Mouse (Mus musculus) 3134 (cell line): ENCODE measurements around the gene Pou5f2.
A peak's percentile ranks its signal among the peaks of the same experiment; 100 is the strongest.

Experiments
- DNase-seq: peaks from one replicate; pipeline ENCODE4 v3.0.0-alpha.2; 2011; ENCODE audit warnings: low spot score; ENCODE audit not compliant: insufficient read length; ENCODE audit errors: extremely low read depth

The Pou5f2 gene

GRCm38 (mm10) chr13:78024683-78025294 is at the start of gene Pou5f2:
TSS of gene Pou5f2 (plus strand) at chr13:78024902.
- peak; percentile 13 for DNase-seq

- DNase-seq, result no peak
Measured at GRCm38 (mm10) chr13:77976248-77976647, 48.5 kb upstream of the Pou5f2 start.

GRCm38 (mm10) chr13:77977121-77977520 is 47.6 kb upstream of the Pou5f2 start:
- DNase-seq, result no peak

DNA sequence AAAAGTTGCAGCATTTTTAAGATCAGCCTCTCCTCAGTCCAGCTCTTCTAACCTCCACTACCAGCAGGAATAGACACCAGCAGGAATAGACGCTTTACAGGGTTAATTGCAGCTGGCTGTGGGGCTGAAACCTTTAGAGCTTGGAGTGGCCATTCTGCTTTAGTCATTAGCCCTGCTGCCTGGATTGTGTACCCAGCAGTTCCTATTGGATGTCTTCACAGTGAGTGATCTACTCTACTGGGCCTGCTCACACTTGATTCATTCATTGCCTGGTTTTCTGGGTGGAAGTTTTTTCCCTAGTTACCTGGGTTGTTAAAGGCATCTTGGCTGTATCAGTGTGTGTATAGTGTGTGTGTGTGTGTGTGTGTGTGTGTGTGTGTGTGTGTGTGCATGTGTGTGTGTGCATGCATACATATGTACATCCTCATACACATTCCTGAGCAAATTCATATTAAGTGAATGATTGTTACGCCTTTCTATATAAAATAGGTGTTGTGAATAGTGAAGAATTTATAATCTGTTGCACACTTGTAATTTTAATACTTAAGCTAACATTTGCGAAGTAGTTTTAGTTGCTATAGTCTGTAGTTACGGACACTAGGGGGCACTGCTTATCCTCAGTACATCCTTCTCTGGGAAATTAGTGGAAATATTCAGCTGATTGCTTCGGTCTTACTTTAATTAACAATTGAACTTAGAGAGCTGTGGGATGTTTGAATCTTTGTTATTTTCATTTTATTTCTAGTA is 42.4 kb upstream of the Pou5f2 start:
- DNase-seq, result no peak

DNA sequence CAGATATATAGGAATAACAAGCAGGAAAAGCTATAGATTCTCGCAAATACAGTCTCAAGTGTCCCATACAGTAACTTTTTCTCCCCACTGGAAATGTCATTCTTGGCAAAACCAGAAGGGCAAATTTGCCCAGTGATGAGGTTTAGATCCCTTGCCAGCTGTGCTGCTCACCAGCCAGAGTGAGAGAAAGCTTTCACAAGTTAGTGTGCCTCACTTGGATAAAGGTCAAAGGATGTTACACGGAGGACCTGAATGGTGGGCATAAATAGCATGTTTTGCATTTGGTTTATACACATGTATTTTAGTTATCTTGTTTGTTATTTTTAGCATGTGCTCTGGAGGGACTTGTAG is 41.9 kb upstream of the Pou5f2 start:
- DNase-seq, result no peak

DNA sequence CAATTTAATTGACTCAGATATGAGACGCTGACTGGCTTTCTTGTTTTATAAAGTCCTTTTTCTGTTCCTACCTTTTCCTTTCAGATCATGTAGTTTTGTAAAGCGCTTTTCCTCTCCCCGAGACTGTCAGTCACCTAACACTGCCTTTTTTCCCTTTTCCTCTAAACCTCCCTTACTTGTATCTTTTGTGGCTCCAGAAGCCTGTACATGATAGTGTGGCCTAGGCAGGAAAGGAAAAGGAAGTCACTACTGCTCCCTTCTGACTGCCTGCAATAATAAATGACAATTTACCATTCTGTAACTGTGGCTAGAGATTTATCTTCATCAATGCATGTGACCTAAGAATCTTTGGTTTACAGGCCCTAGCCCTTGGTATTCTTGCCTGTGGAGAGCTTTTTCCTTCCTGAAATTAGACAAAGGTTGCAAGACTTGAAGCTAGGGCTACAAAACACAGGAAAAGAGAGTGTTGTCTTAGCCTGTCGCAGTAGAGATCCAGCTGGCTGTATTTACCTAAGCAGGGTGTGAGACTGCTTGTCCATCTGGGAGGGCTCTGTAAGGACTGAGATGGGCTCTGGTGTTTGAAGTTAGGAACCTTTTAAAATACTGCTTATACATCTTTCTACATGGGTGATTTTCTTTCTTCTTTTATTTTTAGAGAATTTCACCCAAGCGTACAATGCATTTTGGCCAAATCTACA is 33.4 kb upstream of the Pou5f2 start:
- no peak for DNase-seq

DNA sequence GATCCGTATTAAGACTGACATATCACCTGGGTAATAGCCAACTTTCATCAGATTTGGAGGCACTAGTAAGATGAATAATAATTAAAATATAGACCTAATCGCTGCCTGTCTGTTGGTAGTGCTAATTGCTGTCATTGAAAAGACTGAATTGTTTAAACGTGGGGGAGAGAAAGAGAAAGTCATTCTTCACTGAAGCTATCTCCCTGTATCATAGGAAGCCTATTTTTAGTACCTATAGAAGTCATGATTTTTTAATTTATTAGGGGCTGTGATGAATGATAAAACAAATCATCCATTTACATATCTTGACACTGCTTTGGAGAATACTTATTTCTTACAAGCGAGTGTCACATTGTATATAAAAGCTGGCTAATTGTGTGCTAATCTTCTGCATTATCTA is 20.1 kb upstream of the Pou5f2 start:
- no peak for DNase-seq

- DNase-seq, result no peak
Measured at GRCm38 (mm10) chr13:78005344-78005743, 19.4 kb upstream of the Pou5f2 start.

- no peak for DNase-seq
Measured at GRCm38 (mm10) chr13:78010176-78010575, 14.5 kb upstream of the Pou5f2 start.

GRCm38 (mm10) chr13:78032821-78033220 is 8.1 kb downstream of the Pou5f2 start:
- DNase-seq, result no peak

GRCm38 (mm10) chr13:78037203-78037602 is 12.5 kb downstream of the Pou5f2 start:
- no peak for DNase-seq

GRCm38 (mm10) chr13:78043203-78043602 is 18.5 kb downstream of the Pou5f2 start:
- no peak for DNase-seq

- no peak for DNase-seq
Measured at GRCm38 (mm10) chr13:78045116-78045515, 20.4 kb downstream of the Pou5f2 start.
